ENCODE assay signal across 1 mouse cellular context in the genomic region with DNA sequence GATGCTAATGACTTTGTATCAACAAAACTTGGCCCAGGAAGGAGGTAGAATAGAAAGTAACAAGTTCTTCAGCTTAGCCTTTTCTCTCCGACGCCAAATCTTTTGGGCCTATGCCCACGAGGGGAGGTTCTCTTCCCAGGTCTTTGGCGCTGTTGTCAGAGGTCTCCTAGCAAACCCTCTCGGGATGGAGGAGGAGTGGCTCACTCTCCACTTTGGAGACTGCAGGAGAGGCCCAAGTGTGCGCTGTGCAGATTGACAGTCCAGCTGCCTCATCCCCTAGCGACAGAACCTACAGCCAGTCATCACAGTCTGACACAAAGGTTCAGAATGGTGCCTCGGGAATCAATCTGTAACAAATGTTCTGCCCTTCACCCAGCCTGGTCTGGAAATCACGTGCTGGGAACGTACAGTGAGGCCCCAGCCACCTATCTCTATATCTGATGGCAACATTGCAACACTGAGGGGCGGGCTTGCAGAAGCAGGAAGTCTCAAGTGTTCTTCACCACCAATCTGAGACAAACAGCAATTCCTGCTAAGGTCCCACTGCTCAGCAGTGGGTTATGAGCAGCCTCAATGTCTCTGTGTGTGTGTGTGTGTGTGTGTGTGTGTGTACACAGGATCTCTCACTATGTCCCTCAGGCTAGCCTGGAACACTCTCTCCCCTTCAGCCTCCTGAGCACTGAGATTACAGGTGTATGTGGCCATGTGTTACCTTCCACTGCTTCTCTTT.
A peak's percentile ranks its signal among the peaks of the same experiment; 100 is the strongest.
TF ChIP-seq lines count a peak whose summit lies in the region.

No protein-coding gene starts in this region.

TF ChIP-seq in MEL, 35 proteins besides CTCF, POLR2A, EP300 and RAD21 (continued from another document):
- TF ChIP-seq ZMIZ1 (IDR thresholded peaks at IDR 0.05; ENCODE audit: low read depth, low read length) (no peak), ELF1 (IDR thresholded peaks at IDR 0.05; ENCODE audit: low read depth, low read length) (peak; percentile 81), NRF1 (IDR thresholded peaks at IDR 0.05; ENCODE audit: insufficient read depth, low read depth, low read length, poor library complexity, severe bottlenecking) (no peak), MEF2A (IDR thresholded peaks at IDR 0.05; ENCODE audit: extremely low read depth, insufficient replicate concordance, low read depth, low read length, poor library complexity, severe bottlenecking) (0 out of 2 replicates have a peak, but pooled peaks have one; percentile 15), KAT2A (conservative IDR thresholded peaks at IDR 0.05; ENCODE audit: low read depth, low read length) (no peak), TCF12 (IDR thresholded peaks at IDR 0.05; ENCODE audit: low read depth, low read length) (peak; percentile 57), GATA1 (IDR thresholded peaks at IDR 0.05; ENCODE audit: low read depth, low read length) (peak; percentile 79), NELFE (IDR thresholded peaks at IDR 0.05; ENCODE audit: low read depth, low read length) (0 out of 2 replicates have a peak, but pooled peaks have one; percentile 22), E2F4 (IDR thresholded peaks at IDR 0.05; ENCODE audit: borderline replicate concordance, low read depth, low read length) (no peak)
